8 mouse cellular contexts compared by ENCODE assay signal in the genomic region with DNA sequence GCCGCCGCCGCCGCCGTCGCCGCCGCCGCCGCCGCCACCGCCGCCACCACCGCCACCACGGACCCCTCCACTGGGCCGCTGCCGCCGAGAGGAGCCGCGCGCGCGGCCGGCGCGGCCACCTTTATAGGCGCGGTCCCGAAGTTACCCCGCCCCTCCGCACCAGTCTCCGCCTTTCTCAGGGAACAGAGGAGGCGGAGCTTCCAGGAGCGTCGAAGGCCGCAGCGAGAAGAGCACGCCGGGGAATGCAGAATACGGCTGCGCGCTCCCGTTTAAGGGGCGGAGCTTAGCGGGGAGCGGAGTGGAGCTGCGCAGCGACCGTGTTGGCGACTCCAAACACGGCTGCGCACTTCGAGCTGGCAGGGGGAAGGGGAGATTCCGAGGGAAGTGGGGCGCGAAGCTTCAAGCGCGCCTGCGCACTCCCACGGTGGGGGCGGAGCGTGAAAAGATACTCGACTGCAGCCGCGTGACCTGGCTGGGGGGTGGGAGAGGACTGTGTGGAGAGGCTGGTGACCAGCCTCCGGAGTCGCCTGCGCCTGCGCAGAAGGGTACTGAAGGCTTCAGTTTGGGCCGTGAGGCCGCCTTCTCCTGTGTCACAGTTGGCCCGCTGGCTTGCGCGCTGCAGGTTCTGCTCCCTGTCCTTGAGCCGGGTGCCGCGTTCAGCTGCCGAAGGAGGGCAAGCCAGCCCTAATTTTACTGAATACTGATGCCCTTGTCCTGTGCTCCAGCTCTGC. TPM values are rescaled to one million over a fixed set of nuclear protein-coding genes. Genes with fewer than 3 reads are reported as not detected.
DNase-seq lines count a peak whose midpoint lies in the region; ATAC-seq lines count a peak whose summit lies in the region.

No protein-coding gene starts in this region.

- peaks cover 21% of the 10 kb centered on the region for H3K4me1 ChIP-seq in hindbrain, embryonic 11.5 days (replicated peaks; ENCODE audit: control insufficient read depth, insufficient read depth, low read length)

- peak overlapping the region; percentile 97 for H3K9ac ChIP-seq in hindbrain, embryonic 11.5 days (ENCODE audit: low read depth, low read length)

- H3K4me3 ChIP-seq in hindbrain, embryonic 11.5 days (ENCODE audit: low read depth, low read length), result peak overlapping the region; percentile 92

- no peaks in the 10 kb centered on the region for H3K27me3 ChIP-seq in hindbrain, embryonic 11.5 days (ENCODE audit: control insufficient read depth, insufficient read depth, low read length)

- H3K36me3 ChIP-seq in hindbrain, embryonic 11.5 days (ENCODE audit: control insufficient read depth, insufficient read depth, low read length), result no peaks in the 10 kb centered on the region

- peak; percentile 100 for DNase-seq in MN1 (ENCODE audit: low spot score)
- peak; percentile 99 for DNase-seq in cerebellum, adult 9-10 months
- peak; percentile 99 for DNase-seq in hindbrain, embryonic 11.5 days (ENCODE audit: low spot score)
- DNase-seq in layer of hippocampus, postnatal 10 days (ENCODE audit: low spot score in 2 of 2), result peak; percentile 99
- DNase-seq in lung, postnatal 10 days, result peak; percentile 100
- peak; percentile 100 for DNase-seq in ovary, postnatal 36 days (ENCODE audit: low spot score)
- peak; percentile 99 for DNase-seq in thymus, postnatal 25 days

- H3K4me2 ChIP-seq in hindbrain, embryonic 11.5 days (replicated peaks; ENCODE audit: low read depth, low read length), result peak overlapping the region; percentile 90

- peak; percentile 81 for ATAC-seq in frontal cortex, adult (ENCODE audit: low TSS enrichment)
- peak; percentile 94 for ATAC-seq in hindbrain, embryonic 11.5 days (ENCODE audit: low FRiP score)

- H3K27ac ChIP-seq in hindbrain, embryonic 11.5 days (ENCODE audit: low read depth, low read length), result peak overlapping the region; percentile 94

- under 1% methylated on average over 58 of the region's 78 CpGs for WGBS in hindbrain, embryonic 11.5 days

- no peaks in the 10 kb centered on the region for H3K9me3 ChIP-seq in hindbrain, embryonic 11.5 days (ENCODE audit: control insufficient read depth, low read length)

RNA-seq across cellular contexts. Expression of a gene that starts 1.5 kb away (rescaled TPM):
- polyA plus RNA-seq in hindbrain, embryonic 11.5 days (2014; fragmentation: Nextera tagmentation; extraction: Ambion mirVana), result 47.0 and 48.4 TPM in 2 replicates
- total RNA-seq in layer of hippocampus, postnatal 10 days (2021), result 10 to 100 TPM; 48.5 to 53.2 TPM

RNA-seq across cellular contexts. Expression of a gene that starts 19.5 kb away (rescaled TPM):
- polyA plus RNA-seq in hindbrain, embryonic 11.5 days (2014; fragmentation: Nextera tagmentation; extraction: Ambion mirVana), result 36.2 and 47.2 TPM in 2 replicates
- 10 to 100 TPM; 84.4 to 90.6 TPM for total RNA-seq in layer of hippocampus, postnatal 10 days (2021)

RNA-seq across cellular contexts. Expression of a gene that starts 25.4 kb away (rescaled TPM):
- 54.4 and 55.6 TPM in 2 replicates for polyA plus RNA-seq in hindbrain, embryonic 11.5 days (2014; fragmentation: Nextera tagmentation; extraction: Ambion mirVana)
- total RNA-seq in layer of hippocampus, postnatal 10 days (2021), result 10 to 100 TPM; 21.2 to 22.5 TPM

RNA-seq across cellular contexts. Expression of a gene that starts 25.6 kb away (rescaled TPM):
- polyA plus RNA-seq in hindbrain, embryonic 11.5 days (2014; fragmentation: Nextera tagmentation; extraction: Ambion mirVana), result 10.3 and 11.4 TPM in 2 replicates
- 10 to 100 TPM; 51.0 to 69.9 TPM for total RNA-seq in layer of hippocampus, postnatal 10 days (2021)

RNA-seq across cellular contexts. Expression of a gene that starts 53.7 kb away (rescaled TPM):
- 71.1 and 85.6 TPM in 2 replicates for polyA plus RNA-seq in hindbrain, embryonic 11.5 days (2014; fragmentation: Nextera tagmentation; extraction: Ambion mirVana)
- 100 to 1,000 TPM; 146 to 157 TPM for total RNA-seq in layer of hippocampus, postnatal 10 days (2021)

Comparison
In these comparisons a context has a peak if more than half of its experiments do, and no peak if none do; other contexts are left out.
1. Peak in every context shown above with its lines: DNase-seq, ATAC-seq, H3K4me3 ChIP-seq and H3K27ac ChIP-seq.